Mouse (Mus musculus) CD8-positive naive resting alpha-beta T cell, adult 2 months (primary cell): ENCODE measurements around the gene Srcap.
"Not testable (repeated sequence)": the region's sequence is repeated elsewhere in the genome, so short reads cannot be mapped to it uniquely, and the experiment has no call there.

Experiments used
- DNase-seq, 2 experiments: peaks; one replicate each; pipeline ENCODE4 v3.0.0; 2022; ENCODE audit warnings: low read depth in 2 of 2, low spot score in 2 of 2

Gene Srcap

GRCm38 (mm10) chr7:127511808-127512230 is at the start of gene Srcap:
Gene Srcap, plus strand, starts transcription at chr7:127511983.
- DNase-seq = peak; percentile 96

- DNase-seq = no peak
Observed at GRCm38 (mm10) chr7:127465191-127465590, 46.6 kb upstream of the Srcap start.

GRCm38 (mm10) chr7:127465670-127466069 is 46.1 kb upstream of the Srcap start:
- DNase-seq = not testable (repeated sequence)

- DNase-seq = no peak
Observed at GRCm38 (mm10) chr7:127466606-127467005, 45.2 kb upstream of the Srcap start.

- no peak for DNase-seq
Observed at GRCm38 (mm10) chr7:127470011-127470715, 41.6 kb upstream of the Srcap start.

- DNase-seq = peak; percentile 83 to 85
Observed at GRCm38 (mm10) chr7:127470743-127471645, 40.8 kb upstream of the Srcap start.

- DNase-seq = peak in 1 of 2 experiments; percentile 23
Observed at GRCm38 (mm10) chr7:127471646-127472010, 40.2 kb upstream of the Srcap start.

- DNase-seq = no peak
Observed at GRCm38 (mm10) chr7:127472060-127472459, 39.7 kb upstream of the Srcap start.

- no peak for DNase-seq
Observed at GRCm38 (mm10) chr7:127473705-127474104, 38.1 kb upstream of the Srcap start.

GRCm38 (mm10) chr7:127474378-127475070 is 37.3 kb upstream of the Srcap start:
- no peak for DNase-seq

GRCm38 (mm10) chr7:127475186-127475740 is 36.5 kb upstream of the Srcap start:
- no peak for DNase-seq

GRCm38 (mm10) chr7:127476336-127476735 is 35.4 kb upstream of the Srcap start:
- no peak for DNase-seq

- no peak for DNase-seq
Observed at GRCm38 (mm10) chr7:127476855-127477254, 34.9 kb upstream of the Srcap start.

- DNase-seq = peak; percentile 98 to 99
Observed at GRCm38 (mm10) chr7:127477687-127478634, 33.8 kb upstream of the Srcap start.

- DNase-seq = no peak
Observed at GRCm38 (mm10) chr7:127478635-127479317, 33.0 kb upstream of the Srcap start, which contains the start of gene Fbrs. Gene Fbrs, plus strand, starts transcription at chr7:127479199.

GRCm38 (mm10) chr7:127479318-127480225 is 32.2 kb upstream of the Srcap start:
- DNase-seq = peak in 1 of 2 experiments; percentile 4

GRCm38 (mm10) chr7:127480321-127480720 is 31.5 kb upstream of the Srcap start:
- DNase-seq = peak; percentile 66 to 74

GRCm38 (mm10) chr7:127485416-127485815 is 26.4 kb upstream of the Srcap start:
- DNase-seq = no peak
